Mouse (Mus musculus) lung, postnatal 0 days (tissue): ENCODE results near the gene Krt16. TPM values are rescaled to one million over a fixed set of nuclear protein-coding genes. Genes with fewer than 3 reads are reported as not detected.

Experiments
- ATAC-seq: fragments of 200-750 bp; cut with Nextera tagmentation; 2 replicates; pipeline ENCODE4 v1.8.0; 2017; ENCODE audit warnings: moderate library complexity
- DNase-seq: peaks from one replicate; pipeline ENCODE4 v3.0.0-alpha.2; 2016; ENCODE audit warnings: low spot score
- H3K27ac ChIP-seq: fragments of 300-500 bp; sonication (generic); 2 replicates; pipeline ENCODE4 v1.5.1; 2014; ENCODE audit warnings: antibody characterized with exemption, mild to moderate bottlenecking, low read length, mixed read lengths
- H3K27me3 ChIP-seq: fragments of 300-500 bp; sonication (generic); replicated peaks from 2 replicates; pipeline ENCODE4 v1.6.1; 2014; ENCODE audit warnings: low read length, mixed read lengths; ENCODE audit not compliant: insufficient read depth
- H3K36me3 ChIP-seq: fragments of 300-500 bp; sonication (generic); 2 replicates; pipeline ENCODE4 v1.6.1; 2014; ENCODE audit warnings: low read length, mixed read lengths; ENCODE audit not compliant: insufficient read depth
- H3K4me1 ChIP-seq: fragments of 300-500 bp; sonication (generic); 2 replicates; pipeline ENCODE4 v1.6.1; 2014; ENCODE audit warnings: antibody characterized with exemption, low read depth, low read length, mixed read lengths; ENCODE audit not compliant: insufficient read depth
- H3K4me2 ChIP-seq: fragments of 300-500 bp; sonication (generic); replicated peaks from 2 replicates; pipeline ENCODE4 v1.6.1; 2014; ENCODE audit warnings: low read depth, mild to moderate bottlenecking, low read length, moderate library complexity, mixed read lengths
- H3K4me3 ChIP-seq: fragments of 300-500 bp; sonication (generic); 2 replicates; pipeline ENCODE4 v1.5.1; 2014; ENCODE audit warnings: low read depth, low read length
- H3K9ac ChIP-seq: fragments of 300-500 bp; sonication (generic); replicated peaks from 2 replicates; pipeline ENCODE4 v1.6.1; 2014; ENCODE audit warnings: low read depth, mild to moderate bottlenecking
- H3K9me3 ChIP-seq: fragments of 300-500 bp; sonication (generic); 2 replicates; pipeline ENCODE4 v1.6.1; 2016; ENCODE audit warnings: low read length, mixed read lengths
- CTCF ChIP-seq: IDR thresholded peaks from 2 replicates; pipeline ENCODE4 v1.5.1; 2016; ENCODE audit warnings: antibody characterized with exemption, mild to moderate bottlenecking
- EP300 ChIP-seq: IDR thresholded peaks from 2 replicates; pipeline ENCODE4 v1.6.1; 2016; ENCODE audit warnings: antibody characterized with exemption, mild to moderate bottlenecking, control low read depth
- WGBS: fragments of 180-500 bp; shearing (Covaris S2); extraction: QIAGEN DNeasy Blood & Tissue Kit; methylation state at CpG from one replicate; pipeline ENCODE4 v1.1.7; 2014; 5-methylcytosine and 5-hydroxymethylcytosine counted together
- polyA plus RNA-seq: library from polyadenylated mRNA; unstranded; fragments of >200 nt; fragmentation: Nextera tagmentation; extraction: Ambion mirVana; gene quantifications from 2 replicates; pipeline ENCODE4 v1.2.1, GENCODE M21; 2015

Gene Krt16
- polyA plus RNA-seq, 1 experiment from 2014 or later: not detected

- ATAC-seq (no peak), DNase-seq (no peak)
- H3K4me3 ChIP-seq: no peak overlapping the region
- no peaks in the 10 kb centered on the region for H3K4me1 ChIP-seq
- no peaks in the 10 kb centered on the region for H3K27me3 ChIP-seq
- H3K4me2 ChIP-seq: no peak overlapping the region
- WGBS: 65% methylated on average over 8 of the region's 8 CpGs
- TF ChIP-seq CTCF (no peak), EP300 (no peak)
- no peak overlapping the region for H3K9ac ChIP-seq
- H3K27ac ChIP-seq: no peak overlapping the region
- 0 out of 2 replicates have a peak, but pooled peaks cover 4% of the 10 kb centered on the region for H3K9me3 ChIP-seq
- no peaks in the 10 kb centered on the region for H3K36me3 ChIP-seq
Measured at GRCm38 (mm10) chr11:100221741-100222140, 27.0 kb downstream of the Krt16 start.

- Histone ChIP-seq H3K4me1 (no peaks in the 10 kb centered on the region), H3K4me3 (no peak overlapping the region), H3K27ac (no peak overlapping the region), H3K9me3 (no peaks in the 10 kb centered on the region), H3K4me2 (no peak overlapping the region), H3K27me3 (no peaks in the 10 kb centered on the region), H3K9ac (no peak overlapping the region), H3K36me3 (no peaks in the 10 kb centered on the region)
- 86% methylated on average over 4 of the region's 4 CpGs for WGBS
- DNase-seq (no peak), ATAC-seq (no peak)
- no peak for TF ChIP-seq CTCF
- TF ChIP-seq EP300: no peak
Measured at GRCm38 (mm10) chr11:100219304-100219703, 29.4 kb downstream of the Krt16 start.

GRCm38 (mm10) chr11:100208542-100208941 is 40.2 kb downstream of the Krt16 start:
- H3K27ac ChIP-seq: no peak overlapping the region
- ATAC-seq (no peak), DNase-seq (no peak)

GRCm38 (mm10) chr11:100207498-100207897 is 41.2 kb downstream of the Krt16 start, which contains the start of gene Krt14:
Krt14 (minus strand) TSS chr11:100207548.
- no peak for ATAC-seq
- Histone ChIP-seq H3K4me2 (no peak within 1 kb of the TSS), H3K27me3 (no peaks in the 10 kb centered on the region), H3K9me3 (no peaks in the 10 kb centered on the region), H3K4me1 (no peaks in the 10 kb centered on the region), H3K36me3 (no peaks in the 10 kb centered on the region), H3K27ac (no peak within 1 kb of the TSS), H3K9ac (no peak within 1 kb of the TSS), H3K4me3 (no peak within 1 kb of the TSS)
- DNase-seq: no peak
- TF ChIP-seq CTCF (no peak), EP300 (no peak)
- 79% methylated on average over 8 of the region's 8 CpGs for WGBS

More at GRCm38 (mm10) chr11:100208542-100208941, 40.2 kb downstream of the Krt16 start:
- no peaks in the 10 kb centered on the region for H3K36me3 ChIP-seq
- no peak overlapping the region for H3K4me3 ChIP-seq
- H3K27me3 ChIP-seq: no peaks in the 10 kb centered on the region
- no peaks in the 10 kb centered on the region for H3K4me1 ChIP-seq
- no peak overlapping the region for H3K4me2 ChIP-seq
- no peak overlapping the region for H3K9ac ChIP-seq
- no peaks in the 10 kb centered on the region for H3K9me3 ChIP-seq
- no peak for TF ChIP-seq EP300
- no peak for TF ChIP-seq CTCF
- 45% methylated on average over 6 of the region's 6 CpGs for WGBS

GRCm38 (mm10) chr11:100203448-100203847 is 45.3 kb downstream of the Krt16 start:
- Histone ChIP-seq H3K27ac (no peak overlapping the region), H3K9me3 (no peaks in the 10 kb centered on the region), H3K9ac (no peak overlapping the region), H3K27me3 (no peaks in the 10 kb centered on the region), H3K4me1 (no peaks in the 10 kb centered on the region), H3K36me3 (no peaks in the 10 kb centered on the region), H3K4me3 (no peak overlapping the region), H3K4me2 (no peak overlapping the region)
- DNase-seq: peak; percentile 82
- WGBS: 9% methylated on average over 6 of the region's 6 CpGs
- peak; percentile 44 for ATAC-seq
- TF ChIP-seq CTCF: no peak
- TF ChIP-seq EP300: no peak

GRCm38 (mm10) chr11:100202906-100203305 is 45.8 kb downstream of the Krt16 start:
- no peak overlapping the region for H3K9ac ChIP-seq
- no peaks in the 10 kb centered on the region for H3K27me3 ChIP-seq
- H3K4me3 ChIP-seq: no peak overlapping the region
- no peak overlapping the region for H3K27ac ChIP-seq
- no peak for DNase-seq
- ATAC-seq: no peak
- 82% methylated on average over 4 of the region's 4 CpGs for WGBS
- no peaks in the 10 kb centered on the region for H3K36me3 ChIP-seq
- H3K4me1 ChIP-seq: no peaks in the 10 kb centered on the region
- H3K4me2 ChIP-seq: no peak overlapping the region
- H3K9me3 ChIP-seq: no peaks in the 10 kb centered on the region
- TF ChIP-seq EP300 (no peak), CTCF (no peak)
